Mouse (Mus musculus): ENCODE measurements at regions not wholly inside any gene's neighbourhood (a gene's known extent, or its start where the extent isn't known, plus 50 kb on each side); places are given as distances from the start of the nearest gene placed in this dataset.

- peaks cover 0 to 2% of the 10 kb centered on the region in 2 experiments; a peak in 2 of 4 replicates for H3K4me1 ChIP-seq (ENCODE audit: control insufficient read depth in 1 of 2, insufficient read depth in 2 of 2)
- H3K79me2 ChIP-seq (replicated peaks; ENCODE audit: control insufficient read depth, extremely low read depth, insufficient read depth, poor library complexity, severe bottlenecking), result no peaks in the 10 kb centered on the region
- no peak overlapping the region for H3K27ac ChIP-seq (ENCODE audit: insufficient read depth, low read depth)
- H3K4me2 ChIP-seq (ENCODE audit: insufficient read depth, low read depth, poor library complexity, severe bottlenecking), result no peak overlapping the region
- DNase-seq (ENCODE audit: extremely low read depth), result no peak
- in situ Hi-C loops (cut with MboI; ENCODE audit: low pct_ligation_motif_present, low pct_unique_long_range_greater_than_20kb, low sequenced_read_pairs) (no loop called here), dilution Hi-C loops (cut with MboI; ENCODE audit: extremely low pct_ligation_motif_present, extremely low pct_unique_long_range_greater_than_20kb, low sequenced_read_pairs) (no loop called here)
- no peak overlapping the region for H3K4me3 ChIP-seq (replicated peaks in 1 of 3; ENCODE audit: low read depth in 2 of 3, low read length in 2 of 3, poor library complexity in 1 of 3)
- H3K36me3 ChIP-seq (replicated peaks in 1 of 2; ENCODE audit: control insufficient read depth in 1 of 2, insufficient read depth in 1 of 2, low read length in 1 of 2), result no peaks in the 10 kb centered on the region
- no peaks in the 10 kb centered on the region for H3K9me3 ChIP-seq (replicated peaks; ENCODE audit: low read length)
- H3K9ac ChIP-seq (ENCODE audit: insufficient read depth, low read depth), result no peak overlapping the region
- TF ChIP-seq NELFE (IDR thresholded peaks at IDR 0.05; ENCODE audit: low read depth, low read length) (no peak), CHD2 (IDR thresholded peaks at IDR 0.05; ENCODE audit: low read length) (no peak), GABPA (IDR thresholded peaks at IDR 0.05; ENCODE audit: insufficient replicate concordance, low read depth, low read length) (no peak), PAX5 (IDR thresholded peaks at IDR 0.05; ENCODE audit: low read length) (no peak), ELF1 (IDR thresholded peaks at IDR 0.05; ENCODE audit: low read depth, low read length) (no peak)
- peaks cover 72% of the 10 kb centered on the region for H3K27me3 ChIP-seq (replicated peaks)
These were observed 72.0 kb upstream of the Zbtb40 start for GRCm38 (mm10) chr4:137120597-137120996.

GRCm38 (mm10) chr4:137118332-137118715 lies 69.7 kb upstream of the Zbtb40 start:
- dilution Hi-C loops (cut with MboI; ENCODE audit: extremely low pct_ligation_motif_present, extremely low pct_unique_long_range_greater_than_20kb, low sequenced_read_pairs), result no loop called here
- no peak for DNase-seq (ENCODE audit: extremely low read depth)
- Histone ChIP-seq H3K79me2 (replicated peaks; ENCODE audit: control insufficient read depth, extremely low read depth, insufficient read depth, poor library complexity, severe bottlenecking) (no peaks in the 10 kb centered on the region), H3K9me3 (replicated peaks; ENCODE audit: low read length) (no peaks in the 10 kb centered on the region), H3K4me2 (ENCODE audit: insufficient read depth, low read depth, poor library complexity, severe bottlenecking) (peak overlapping the region; percentile 63), H3K27ac (ENCODE audit: insufficient read depth, low read depth) (no peak overlapping the region), H3K4me3 (replicated peaks in 1 of 3; ENCODE audit: low read depth in 2 of 3, low read length in 2 of 3, poor library complexity in 1 of 3) (no peak overlapping the region), H3K36me3 (replicated peaks in 1 of 2; ENCODE audit: control insufficient read depth in 1 of 2, insufficient read depth in 1 of 2, low read length in 1 of 2) (no peaks in the 10 kb centered on the region), H3K9ac (ENCODE audit: insufficient read depth, low read depth) (no peak overlapping the region; the same call in 1 of the 2 replicates), H3K27me3 (replicated peaks) (peaks cover 68% of the 10 kb centered on the region), H3K4me1 (ENCODE audit: control insufficient read depth in 1 of 2, insufficient read depth in 2 of 2) (peaks cover 0 to 2% of the 10 kb centered on the region in 2 experiments; a peak in 2 of 4 replicates)
- in situ Hi-C loops (cut with MboI; ENCODE audit: low pct_ligation_motif_present, low pct_unique_long_range_greater_than_20kb, low sequenced_read_pairs), result no loop called here
- TF ChIP-seq PAX5 (IDR thresholded peaks at IDR 0.05; ENCODE audit: low read length) (no peak), MEF2A (IDR thresholded peaks at IDR 0.05; ENCODE audit: borderline replicate concordance, low read depth, low read length) (no peak), EP300 (IDR thresholded peaks at IDR 0.05; ENCODE audit: low read length) (no peak), USF2 (conservative IDR thresholded peaks at IDR 0.05; ENCODE audit: low read depth, low read length) (no peak), ELF1 (IDR thresholded peaks at IDR 0.05; ENCODE audit: low read depth, low read length) (no peak), CHD1 (IDR thresholded peaks at IDR 0.05; ENCODE audit: low read depth, low read length) (no peak), CTCF (conservative IDR thresholded peaks at IDR 0.05 in 1 of 2, IDR thresholded peaks at IDR 0.05 in 1 of 2; ENCODE audit: low read depth in 2 of 2, low read length in 2 of 2) (no peak), TCF12 (IDR thresholded peaks at IDR 0.05; ENCODE audit: low read depth, low read length) (no peak), UBTF (IDR thresholded peaks at IDR 0.05; ENCODE audit: low read depth, low read length) (no peak)

GRCm38 (mm10) chr4:137117471-137118331 lies 69.1 kb upstream of the Zbtb40 start:
- peaks cover 74% of the 10 kb centered on the region for H3K27me3 ChIP-seq (replicated peaks)
- DNase-seq (ENCODE audit: extremely low read depth), result peak; percentile 31
- H3K4me2 ChIP-seq (ENCODE audit: insufficient read depth, low read depth, poor library complexity, severe bottlenecking), result peak overlapping the region; percentile 63
- no peaks in the 10 kb centered on the region for H3K79me2 ChIP-seq (replicated peaks; ENCODE audit: control insufficient read depth, extremely low read depth, insufficient read depth, poor library complexity, severe bottlenecking)
- in situ Hi-C loops (cut with MboI; ENCODE audit: low pct_ligation_motif_present, low pct_unique_long_range_greater_than_20kb, low sequenced_read_pairs) (no loop called here), dilution Hi-C loops (cut with MboI; ENCODE audit: extremely low pct_ligation_motif_present, extremely low pct_unique_long_range_greater_than_20kb, low sequenced_read_pairs) (no loop called here)
- no peak overlapping the region for H3K4me3 ChIP-seq (replicated peaks in 1 of 3; ENCODE audit: low read depth in 2 of 3, low read length in 2 of 3, poor library complexity in 1 of 3)
- no peaks in the 10 kb centered on the region for H3K36me3 ChIP-seq (replicated peaks in 1 of 2; ENCODE audit: control insufficient read depth in 1 of 2, insufficient read depth in 1 of 2, low read length in 1 of 2)
- no peak overlapping the region for H3K27ac ChIP-seq (ENCODE audit: insufficient read depth, low read depth)
- H3K4me1 ChIP-seq (ENCODE audit: control insufficient read depth in 1 of 2, insufficient read depth in 2 of 2), result peaks cover 0 to 2% of the 10 kb centered on the region in 2 experiments; a peak in 2 of 4 replicates
- no peak overlapping the region; the same call in 1 of the 2 replicates for H3K9ac ChIP-seq (ENCODE audit: insufficient read depth, low read depth)
- H3K9me3 ChIP-seq (replicated peaks; ENCODE audit: low read length), result no peaks in the 10 kb centered on the region
- TF ChIP-seq MAFK (IDR thresholded peaks at IDR 0.05; ENCODE audit: insufficient replicate concordance, low read length) (no peak), RCOR1 (conservative IDR thresholded peaks at IDR 0.05; ENCODE audit: low read depth, low read length) (no peak), RAD21 (IDR thresholded peaks at IDR 0.05; ENCODE audit: low read depth, low read length) (no peak), ZMIZ1 (IDR thresholded peaks at IDR 0.05; ENCODE audit: low read depth, low read length) (no peak), NRF1 (IDR thresholded peaks at IDR 0.05; ENCODE audit: low read depth, low read length) (no peak), USF1 (IDR thresholded peaks at IDR 0.05; ENCODE audit: low read depth, low read length) (no peak), MEF2A (IDR thresholded peaks at IDR 0.05; ENCODE audit: borderline replicate concordance, low read depth, low read length) (no peak), TBP (conservative IDR thresholded peaks at IDR 0.05; ENCODE audit: low read depth, low read length) (no peak), ZNF384 (IDR thresholded peaks at IDR 0.05; ENCODE audit: low read depth, low read length) (no peak), MAX (IDR thresholded peaks at IDR 0.05; ENCODE audit: low read length) (no peak), IRF4 (IDR thresholded peaks at IDR 0.05; ENCODE audit: low read depth, low read length) (no peak)

Measured in CH12.LX (cell line).